Mouse (Mus musculus): ENCODE results near the gene Adam22. TPM values are rescaled to one million over a fixed set of nuclear protein-coding genes. Genes with fewer than 3 reads are reported as not detected.
"Not testable (repeated sequence)": the region's sequence is repeated elsewhere in the genome, so short reads cannot be mapped to it uniquely, and the experiment has no call there.

Gene Adam22
- polyA plus RNA-seq, 1 experiment, result 98.1 TPM

GRCm38 (mm10) chr5:8055721-8056129 is 312.2 kb downstream of the Adam22 start:
- Histone ChIP-seq H3K27ac (ENCODE audit: insufficient read depth, low read length) (peak overlapping the region; percentile 99; the same call in 1 of the 2 replicates), H3K4me1 (ENCODE audit: control insufficient read depth, insufficient read depth, low read length) (peaks cover 3% of the 10 kb centered on the region), H3K27me3 (ENCODE audit: control insufficient read depth, insufficient read depth, low read length) (no peaks in the 10 kb centered on the region), H3K4me3 (replicated peaks; ENCODE audit: insufficient read depth, low read depth, low read length) (peak overlapping the region; percentile 92)
- 17% methylated on average over 8 of the region's 8 CpGs for WGBS
- TF ChIP-seq POLR2A (IDR thresholded peaks at IDR 0.05; ENCODE audit: borderline replicate concordance, insufficient read depth, low read length), result no peak
- no peak for TF ChIP-seq CTCF (IDR thresholded peaks at IDR 0.05; ENCODE audit: borderline replicate concordance, insufficient read depth, low read depth, low read length)
- DNase-seq, result no peak

GRCm38 (mm10) chr5:8053827-8054226 is 314.1 kb downstream of the Adam22 start:
- peaks cover 3% of the 10 kb centered on the region; the same call in 1 of the 2 replicates for H3K4me1 ChIP-seq (ENCODE audit: control insufficient read depth, insufficient read depth, low read length)
- 93% methylated on average over 4 of the region's 4 CpGs for WGBS
- no peak overlapping the region for H3K27ac ChIP-seq (ENCODE audit: insufficient read depth, low read length)
- no peaks in the 10 kb centered on the region for H3K27me3 ChIP-seq (ENCODE audit: control insufficient read depth, insufficient read depth, low read length)
- no peak overlapping the region for H3K4me3 ChIP-seq (replicated peaks; ENCODE audit: insufficient read depth, low read depth, low read length)
- no peak for DNase-seq
- TF ChIP-seq CTCF (IDR thresholded peaks at IDR 0.05; ENCODE audit: borderline replicate concordance, insufficient read depth, low read depth, low read length) (no peak), POLR2A (IDR thresholded peaks at IDR 0.05; ENCODE audit: borderline replicate concordance, insufficient read depth, low read length) (no peak)

- no peaks in the 10 kb centered on the region for H3K4me1 ChIP-seq (ENCODE audit: control insufficient read depth, insufficient read depth, low read length)
- 84% methylated on average over 6 of the region's 6 CpGs for WGBS
Measured at GRCm38 (mm10) chr5:8045855-8046254, 322.1 kb downstream of the Adam22 start, which contains the start of gene Sri. Gene Sri, plus strand, starts transcription at chr5:8046078.

GRCm38 (mm10) chr5:8034596-8034995 is 333.4 kb downstream of the Adam22 start:
- not testable (repeated sequence) for H3K4me3 ChIP-seq (replicated peaks; ENCODE audit: insufficient read depth, low read depth, low read length); H3K27ac ChIP-seq (ENCODE audit: insufficient read depth, low read length)

More at GRCm38 (mm10) chr5:8045855-8046254, 322.1 kb downstream of the Adam22 start, which contains the start of gene Sri:
- DNase-seq, result no peak
- H3K27ac ChIP-seq (ENCODE audit: insufficient read depth, low read length), result no peak within 1 kb of the TSS
- H3K27me3 ChIP-seq (ENCODE audit: control insufficient read depth, insufficient read depth, low read length), result no peaks in the 10 kb centered on the region
- no peak for TF ChIP-seq CTCF (IDR thresholded peaks at IDR 0.05; ENCODE audit: borderline replicate concordance, insufficient read depth, low read depth, low read length)
- no peak for TF ChIP-seq POLR2A (IDR thresholded peaks at IDR 0.05; ENCODE audit: borderline replicate concordance, insufficient read depth, low read length)
- no peak within 1 kb of the TSS for H3K4me3 ChIP-seq (replicated peaks; ENCODE audit: insufficient read depth, low read depth, low read length)

More at GRCm38 (mm10) chr5:8034596-8034995, 333.4 kb downstream of the Adam22 start:
- not testable (repeated sequence) for H3K4me1 ChIP-seq (ENCODE audit: control insufficient read depth, insufficient read depth, low read length); DNase-seq; H3K27me3 ChIP-seq (ENCODE audit: control insufficient read depth, insufficient read depth, low read length)
- 93% methylated on average over 6 of the region's 6 CpGs for WGBS

Other genes starting within 250 kb of the Adam22 start
- gene Dbf4, start 54.6 kb upstream of the Adam22 start, polyA plus RNA-seq (2012; rRNA removed), result 1.2 and 1.6 TPM in 2 replicates
- 12.3 and 13.6 TPM in 2 replicates for gene Slc25a40, start 54.7 kb upstream of the Adam22 start, polyA plus RNA-seq (2012; rRNA removed)

Measured in cerebellum, adult 2 months (tissue).